Mouse (Mus musculus) stomach, adult 2 months (tissue): Measurements from ENCODE around the gene Iqub. TPM values are rescaled to one million over a fixed set of nuclear protein-coding genes. Genes with fewer than 3 reads are reported as not detected.

Experiments
- polyA plus RNA-seq: library from polyadenylated mRNA; depleted of rRNA; stranded (reverse); fragments of >200 nt; gene quantifications from 2 replicates; pipeline ENCODE4 v1.2.3, GENCODE M21; 2012; rRNA removed

The Iqub gene
- not detected in 2 replicates for polyA plus RNA-seq

GRCm38 (mm10) chr6:24514552-24515284 lies at the start of gene Iqub:
Gene Iqub (minus strand): TSS chr6:24515067.

GRCm38 (mm10) chr6:24528064-24528243 lies 13.1 kb upstream of the Iqub start, which contains the start of gene Asb15:
Gene Asb15 (plus strand): TSS chr6:24528144.

GRCm38 (mm10) chr6:24527155-24528063 lies 12.5 kb upstream of the Iqub start, which contains the start of gene Ndufa5:
Gene Ndufa5 (minus strand): TSS chr6:24528013.

Other genes with a start within 250 kb of the Iqub start
- 0.31 and 0.33 TPM in 2 replicates for gene Ndufa5, start 12.9 kb upstream of the Iqub start, polyA plus RNA-seq
- gene Asb15, start 13.1 kb upstream of the Iqub start, polyA plus RNA-seq, result 0.02 and 0.05 TPM in 2 replicates
- 0.26 and 0.91 TPM in 2 replicates for gene Lmod2, start 82.7 kb upstream of the Iqub start, polyA plus RNA-seq
- gene Wasl, start 149.9 kb upstream of the Iqub start, polyA plus RNA-seq, result 65.9 and 107 TPM in 2 replicates
- gene Hyal6, start 218.2 kb upstream of the Iqub start, polyA plus RNA-seq, result not detected in 2 replicates
- gene Hyal4, start 233.3 kb upstream of the Iqub start, polyA plus RNA-seq, result 0.02 TPM in 1 of 2 replicates, not detected in the other